Mouse (Mus musculus): ENCODE data around the gene Rps26.
A peak's percentile ranks its signal among the peaks of the same experiment; 100 is the strongest.
"Not testable (repeated sequence)": the region's sequence is repeated elsewhere in the genome, so short reads cannot be mapped to it uniquely, and the experiment has no call there.

Gene Rps26

DNA sequence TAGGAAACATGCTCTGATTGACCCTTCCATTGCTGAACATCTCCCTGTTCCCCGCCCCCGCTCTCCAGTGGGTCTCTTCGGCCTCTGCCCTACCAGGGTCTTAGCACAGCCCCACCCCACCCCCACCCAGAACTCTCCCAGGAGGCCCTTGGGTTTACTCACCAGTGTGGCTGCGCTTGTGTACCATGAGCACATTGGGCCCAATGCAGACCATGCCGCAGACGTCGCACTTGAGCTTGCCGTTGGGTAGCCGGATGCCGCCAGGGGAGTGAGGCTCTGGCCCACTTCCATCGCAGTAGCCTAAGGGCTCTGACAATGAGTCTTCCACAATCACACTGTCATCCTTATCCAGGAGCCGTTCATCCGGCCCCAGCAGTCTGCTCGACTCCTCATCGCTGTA, 14.3 kb upstream of the Rps26 start:
- DNase-seq (ENCODE audit: low read depth): no peak

DNA sequence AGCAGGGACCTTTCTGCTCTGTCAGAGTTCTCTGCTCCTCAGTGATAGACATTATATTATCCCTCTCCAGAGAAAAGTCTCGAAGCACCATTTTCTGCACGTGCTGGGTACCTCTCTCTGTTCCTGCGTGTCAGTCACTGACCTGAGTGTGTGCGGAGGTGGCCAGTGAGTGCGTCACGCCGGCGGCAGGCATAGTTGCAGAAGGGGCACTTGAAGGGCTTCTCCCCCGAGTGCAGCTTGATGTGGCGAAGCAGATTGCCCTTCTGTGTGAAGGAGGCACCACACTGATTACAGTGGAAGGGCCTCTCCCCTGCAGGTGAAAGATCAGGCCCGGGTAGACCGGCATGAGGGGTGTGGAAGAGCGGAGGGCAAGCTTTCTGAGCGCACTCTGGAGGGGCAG, 13.5 kb upstream of the Rps26 start:
- DNase-seq (ENCODE audit: low read depth): no peak

- no peak for DNase-seq (ENCODE audit: low read depth)
Observed at GRCm38 (mm10) chr10:128637011-128637410, 10.5 kb upstream of the Rps26 start.

DNA sequence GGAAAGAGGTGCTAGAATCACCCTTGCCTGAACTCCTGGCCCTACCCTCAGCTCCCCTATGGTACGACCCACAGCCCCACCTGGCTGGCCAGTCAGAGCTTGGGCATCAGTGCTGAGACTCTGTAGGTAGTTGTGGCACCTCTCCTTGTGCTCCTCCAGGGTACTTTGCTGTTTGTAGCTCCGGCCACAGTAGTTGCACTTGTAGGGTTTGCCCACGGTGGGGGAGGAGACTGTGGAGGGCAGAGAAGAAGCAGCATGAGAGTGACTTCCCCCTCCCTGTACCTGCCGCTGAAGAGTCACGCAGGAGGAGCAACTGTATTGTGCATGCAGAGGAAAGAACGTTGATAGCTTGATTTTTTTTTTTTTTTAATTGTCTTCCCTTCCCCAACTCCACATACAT, 10.0 kb upstream of the Rps26 start:
- no peak for DNase-seq (ENCODE audit: low read depth)

- DNase-seq (ENCODE audit: low read depth): no peak
Observed at GRCm38 (mm10) chr10:128635697-128636096, 9.2 kb upstream of the Rps26 start.

DNA sequence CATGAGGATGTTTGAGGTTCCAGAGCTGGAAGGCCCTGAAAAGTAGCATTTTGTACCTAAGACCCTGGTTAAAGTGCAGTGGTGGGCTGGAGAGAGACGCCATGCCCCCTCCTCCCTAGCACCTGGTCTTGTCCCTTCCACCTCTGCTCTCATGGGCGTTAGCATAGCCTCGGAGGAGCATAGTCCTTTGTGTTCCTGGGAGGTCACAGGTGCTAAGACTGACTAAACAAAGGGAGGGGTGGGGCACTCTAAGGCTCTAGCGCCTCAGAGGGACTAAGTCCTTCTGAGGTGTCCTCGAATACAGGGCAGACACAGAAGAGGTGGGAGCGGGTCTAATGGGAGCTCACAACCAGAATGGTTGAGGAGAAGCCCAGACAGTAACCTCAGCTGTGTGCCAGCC, 5.0 kb upstream of the Rps26 start:
- DNase-seq (ENCODE audit: low read depth): no peak

DNA sequence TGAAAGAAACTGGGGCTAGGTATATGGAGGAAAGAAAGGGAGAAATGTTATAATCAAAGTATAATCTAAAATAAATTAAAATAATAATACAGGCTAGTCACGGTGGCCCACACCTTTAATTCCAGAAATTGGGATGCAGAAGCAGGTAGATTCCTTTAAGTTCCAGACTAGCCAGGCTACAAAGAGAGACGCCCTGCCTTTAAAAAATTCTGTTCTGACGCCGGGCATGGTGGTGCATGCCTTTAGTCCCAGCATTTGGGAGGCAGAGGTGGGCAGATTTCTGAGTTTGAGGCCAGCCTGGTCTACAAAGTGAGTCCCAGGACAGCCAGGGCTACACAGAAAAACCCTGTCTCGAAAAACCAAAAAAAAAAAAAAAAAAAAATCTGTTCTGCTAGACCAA, 3.8 kb upstream of the Rps26 start:
- not testable (repeated sequence) for DNase-seq (ENCODE audit: low read depth)

DNA sequence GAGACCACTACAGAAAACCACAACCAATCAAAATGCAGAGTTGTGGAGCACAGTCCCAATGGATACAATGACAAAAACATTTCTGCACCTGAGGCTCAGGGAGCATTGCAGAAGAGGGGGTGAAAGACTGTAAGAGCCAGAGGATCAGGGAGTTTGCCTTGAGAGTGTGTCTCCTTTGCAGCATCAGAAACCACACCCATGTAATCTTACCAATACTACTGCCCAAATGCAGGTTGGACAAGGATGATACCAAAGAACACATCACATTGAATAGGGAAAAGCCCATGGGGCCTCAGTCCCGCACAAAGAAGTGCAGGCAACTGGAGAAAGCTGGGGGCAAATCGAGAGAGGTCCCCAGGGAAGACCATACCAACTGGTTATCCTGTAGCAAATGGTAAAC, 3.2 kb upstream of the Rps26 start:
- DNase-seq (ENCODE audit: low read depth): no peak

DNA sequence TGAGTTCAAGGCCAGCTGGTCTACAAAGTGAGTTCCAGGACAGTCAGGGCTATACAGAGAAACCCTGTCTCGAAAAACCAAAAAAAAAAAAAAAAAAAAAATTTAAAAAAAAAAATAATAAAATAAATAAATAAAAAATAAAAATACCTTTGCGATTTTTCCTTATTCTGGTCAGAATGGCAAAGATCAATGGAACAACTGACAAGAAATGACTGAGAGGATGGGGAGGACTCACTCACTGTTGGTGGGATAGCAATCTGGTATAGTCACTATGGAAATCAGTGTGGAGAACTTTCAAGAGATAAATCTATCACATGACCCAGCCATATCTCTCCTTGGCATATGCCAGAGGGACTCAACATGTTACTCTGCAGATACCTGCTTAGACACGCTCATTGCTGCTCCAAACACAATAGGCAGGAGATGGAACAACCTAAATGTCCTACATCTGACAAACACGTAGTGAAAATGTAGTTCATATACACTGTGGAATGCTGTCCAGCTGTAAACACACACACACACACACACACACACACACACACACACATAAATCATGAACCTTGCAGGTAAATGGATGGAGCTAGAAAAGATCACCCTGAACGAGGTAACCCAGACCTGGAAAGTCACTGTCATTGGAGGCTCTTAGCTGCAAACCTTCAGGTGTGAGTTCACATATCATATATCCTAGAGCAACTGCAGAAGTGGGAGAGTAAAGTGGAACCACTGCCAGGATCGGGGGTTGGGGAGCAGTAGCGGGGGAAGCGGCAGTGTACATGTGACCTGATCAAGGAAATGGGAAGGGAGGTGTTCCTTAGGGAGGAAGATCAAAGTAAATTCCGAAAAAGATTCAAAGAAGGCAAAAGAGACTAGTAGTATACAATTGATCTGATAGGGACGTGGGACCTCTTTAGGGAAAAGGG, 1.1 kb upstream of the Rps26 start:
- DNase-seq (ENCODE audit: low read depth): peak; percentile 26

DNA sequence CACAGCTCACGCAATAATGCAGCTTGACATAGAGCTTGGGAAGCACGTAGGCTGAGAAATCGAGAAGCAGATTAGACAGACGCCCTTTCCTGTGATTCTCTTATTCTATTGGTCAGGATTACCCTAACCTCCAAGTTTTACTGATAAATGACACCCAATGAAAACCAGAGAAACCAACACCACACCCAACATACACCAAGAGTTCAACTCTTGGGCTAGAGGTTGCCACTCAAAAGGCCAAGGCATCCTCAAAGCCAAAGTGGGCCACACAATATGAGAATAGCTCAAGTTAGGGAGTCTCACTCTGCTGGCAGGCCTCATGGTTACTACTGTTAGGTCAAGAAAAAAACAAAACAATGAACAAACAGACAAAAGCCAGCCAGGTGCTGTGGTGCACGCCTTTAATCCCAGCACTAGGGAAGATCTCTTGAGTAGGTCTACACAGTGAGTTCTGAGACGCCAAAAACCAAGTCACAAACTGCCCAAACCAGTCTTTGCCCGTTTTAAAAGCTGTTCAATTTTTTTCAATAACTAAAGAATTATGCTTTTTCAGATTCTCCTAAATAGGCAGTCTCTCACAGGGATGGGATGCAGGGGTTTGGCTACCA, 1.2 kb downstream of the Rps26 start:
- peak; percentile 79 for DNase-seq (ENCODE audit: low read depth)

DNA sequence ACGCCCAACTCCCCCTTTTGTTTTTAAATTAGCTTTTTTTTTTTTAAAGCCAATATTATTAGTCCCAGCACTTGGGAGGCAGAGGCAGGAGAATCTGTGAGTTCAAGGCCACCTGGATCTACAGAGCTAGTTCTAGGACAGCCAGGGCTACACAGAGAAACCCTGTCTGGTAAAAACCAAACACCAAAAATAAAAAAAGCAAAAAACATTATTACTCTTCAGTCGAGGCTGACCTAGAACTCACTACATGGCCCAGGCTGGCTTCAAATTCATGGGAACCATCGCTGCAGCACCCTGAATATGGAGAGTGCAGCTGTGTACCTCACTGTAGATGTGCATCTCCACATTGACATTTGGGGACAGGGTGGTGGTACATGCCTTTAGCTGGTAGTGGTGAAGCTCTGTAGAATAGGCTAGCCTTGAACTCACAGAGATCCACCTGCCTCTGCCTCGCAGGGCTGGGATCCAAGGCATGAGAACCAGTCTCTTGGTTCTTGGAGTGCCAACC, 3.4 kb downstream of the Rps26 start:
- not testable (repeated sequence) for DNase-seq (ENCODE audit: low read depth)

DNA sequence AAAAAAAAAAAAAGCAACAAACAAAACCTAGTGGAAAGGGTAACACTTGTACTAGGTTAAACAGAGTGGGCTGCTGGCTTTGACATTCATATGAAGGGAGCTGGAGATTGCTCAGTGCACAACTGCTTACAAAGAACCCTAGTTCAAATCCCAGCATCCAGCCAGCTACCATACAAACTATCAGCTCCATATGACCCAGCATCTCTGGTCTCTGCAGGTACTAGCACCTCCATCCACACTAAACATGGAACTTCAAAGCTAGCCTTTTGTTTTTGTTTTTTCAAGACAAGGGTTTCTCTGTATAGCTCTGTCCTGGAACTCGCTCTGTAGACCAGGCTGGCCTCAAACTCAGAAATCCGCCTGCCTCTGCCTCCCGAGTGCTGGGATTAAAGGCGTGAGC, 3.8 kb downstream of the Rps26 start:
- peak; percentile 26 for DNase-seq (ENCODE audit: low read depth)

GRCm38 (mm10) chr10:128621986-128622520, 4.5 kb downstream of the Rps26 start:
- DNase-seq (ENCODE audit: low read depth): peak; percentile 49

DNA sequence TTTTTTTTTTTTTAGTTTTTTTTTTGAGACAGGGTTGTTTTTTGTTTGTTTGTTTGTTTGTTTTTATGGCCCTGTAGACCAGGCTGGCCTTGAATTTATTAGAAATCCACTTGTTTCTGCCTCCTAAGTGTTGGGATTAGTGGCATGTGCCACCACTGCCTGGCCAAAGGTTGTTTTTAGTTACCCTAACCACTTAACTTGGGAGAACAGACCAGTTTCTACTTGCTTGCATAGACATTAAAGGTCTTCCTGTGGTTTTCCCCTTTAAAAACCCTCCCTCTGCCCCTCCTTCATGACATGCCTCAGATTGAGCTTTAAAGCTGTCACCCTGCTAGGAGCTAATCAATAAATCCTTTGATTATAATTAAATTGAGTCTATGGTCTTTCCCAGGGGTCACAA, 6.3 kb downstream of the Rps26 start:
- no peak for DNase-seq (ENCODE audit: low read depth)

DNA sequence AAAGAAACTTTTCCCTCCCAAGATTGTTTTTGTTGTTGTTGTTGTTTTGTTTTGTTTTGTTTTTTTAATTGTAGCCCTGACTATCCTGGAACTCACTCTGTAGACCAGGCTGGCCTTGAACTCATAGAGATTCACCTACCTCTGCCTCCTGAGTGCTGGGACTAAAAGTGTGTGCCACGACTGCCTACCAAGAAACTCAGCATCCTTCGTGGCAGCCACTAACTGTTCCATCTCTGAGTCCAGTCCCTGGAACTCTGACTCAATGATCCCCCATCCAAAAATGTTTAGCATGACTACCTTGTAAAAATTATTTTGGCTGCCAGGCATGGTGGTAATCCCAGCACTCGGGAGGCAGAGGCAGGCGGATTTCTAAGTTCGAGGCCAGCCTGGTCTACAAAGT, 7.4 kb downstream of the Rps26 start:
- DNase-seq (ENCODE audit: low read depth): not testable (repeated sequence)

- DNase-seq (ENCODE audit: low read depth): no peak
Observed at GRCm38 (mm10) chr10:128618570-128618969, 8.0 kb downstream of the Rps26 start.

DNA sequence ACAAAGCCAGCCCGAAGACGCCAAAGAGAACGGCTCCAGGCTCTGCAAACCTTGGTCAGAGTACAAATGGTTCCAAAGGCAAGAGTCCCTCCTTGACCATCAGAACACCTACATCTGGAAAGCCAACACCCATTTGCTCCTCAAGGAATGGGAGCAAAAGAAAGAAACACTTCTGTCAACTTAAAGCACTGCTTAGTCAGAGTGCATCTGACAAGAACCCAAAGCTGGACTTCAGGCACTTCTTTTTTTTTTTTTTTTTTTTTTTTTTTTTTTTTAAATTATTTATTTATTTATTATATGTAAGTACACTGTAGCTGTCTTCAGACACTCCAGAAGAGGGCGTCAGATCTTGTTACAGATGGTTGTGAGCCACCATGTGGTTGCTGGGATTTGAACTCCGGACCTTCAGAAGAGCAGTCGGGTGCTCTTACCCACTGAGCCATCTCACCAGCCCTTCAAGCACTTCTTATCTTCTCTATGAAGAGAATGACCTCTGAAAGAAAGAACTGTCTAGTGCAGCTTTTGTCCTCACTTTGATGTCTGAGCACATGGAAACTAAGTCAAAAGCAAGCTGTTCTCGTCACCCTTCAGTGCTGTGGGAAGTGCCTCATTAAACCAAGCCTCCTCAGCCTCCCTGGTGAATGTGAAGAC, 10.6 kb downstream of the Rps26 start:
- DNase-seq (ENCODE audit: low read depth): not testable (repeated sequence)

DNA sequence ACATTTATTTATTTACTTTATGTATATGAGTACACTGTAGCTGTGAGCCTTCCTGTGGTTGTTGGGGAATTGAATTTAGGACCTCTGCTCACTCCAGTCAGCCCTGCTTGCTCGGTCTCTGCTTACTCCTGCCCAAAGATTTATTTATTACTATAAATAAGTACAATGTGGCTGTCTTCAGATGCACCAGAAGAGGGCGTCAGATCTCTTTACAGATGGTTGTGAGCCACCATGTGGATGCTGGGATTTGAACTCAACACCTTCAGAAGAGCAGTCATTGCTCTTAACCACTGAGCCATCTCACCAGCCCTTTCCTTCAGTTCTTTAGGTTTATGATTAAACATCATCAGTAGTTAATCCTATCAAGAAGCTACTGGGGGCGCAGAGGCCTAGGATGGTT, 11.6 kb downstream of the Rps26 start:
- no peak for DNase-seq (ENCODE audit: low read depth)

GRCm38 (mm10) chr10:128613820-128614219, 12.7 kb downstream of the Rps26 start:
- not testable (repeated sequence) for DNase-seq (ENCODE audit: low read depth)

DNA sequence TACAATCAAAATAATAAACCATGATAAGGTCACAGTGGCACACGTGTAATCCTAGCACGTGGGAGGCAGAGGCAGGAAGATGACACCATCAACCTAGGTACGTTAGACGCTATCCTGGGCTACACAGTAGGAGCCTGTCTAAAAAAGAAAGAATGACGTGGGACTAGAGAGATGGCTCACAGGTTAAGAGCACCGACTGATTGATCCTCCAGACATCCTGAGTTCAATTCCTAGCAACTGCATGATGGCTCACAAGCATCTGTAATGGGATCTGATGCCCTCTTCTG, 13.4 kb downstream of the Rps26 start:
- DNase-seq (ENCODE audit: low read depth): no peak

- DNase-seq (ENCODE audit: low read depth): peak; percentile 88
Observed at GRCm38 (mm10) chr10:128612433-128613153, 14.0 kb downstream of the Rps26 start.

- no peak for DNase-seq (ENCODE audit: low read depth)
Observed at GRCm38 (mm10) chr10:128606483-128606882, 20.1 kb downstream of the Rps26 start.
